Mouse (Mus musculus): Measurements from ENCODE around the gene Serpinb9d.
"Not testable (repeated sequence)": the region's sequence is repeated elsewhere in the genome, so short reads cannot be mapped to it uniquely, and the experiment has no call there.

DNA sequence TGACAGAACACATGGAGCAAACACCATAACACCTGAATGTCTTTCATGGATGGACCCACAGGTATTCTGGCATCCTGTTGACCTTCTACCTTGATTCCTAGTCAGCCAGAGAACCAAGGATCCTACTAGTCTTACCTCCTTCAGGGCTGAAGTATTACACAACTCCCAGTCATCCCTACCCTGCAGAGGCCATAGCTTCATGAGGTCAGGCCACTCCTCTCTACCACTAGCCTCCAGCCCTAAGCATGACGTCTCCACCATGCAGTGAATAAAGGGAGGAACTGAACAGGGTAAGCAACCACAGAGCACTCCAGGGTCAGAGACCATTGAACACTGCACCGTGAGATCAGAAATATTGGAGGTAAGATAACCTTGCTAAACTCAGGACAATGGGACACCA, 56.6 kb downstream of the Serpinb9d start, which contains the start of gene Serpinb9e:
- TF ChIP-seq CTCF (IDR thresholded peaks at IDR 0.05; ENCODE audit: low read depth, low read length); POLR2A (IDR thresholded peaks at IDR 0.05; ENCODE audit: borderline replicate concordance, low read depth, low read length): not testable (repeated sequence)

Data from bone marrow macrophage, adult 2 months (primary cell).